Mouse (Mus musculus): ENCODE data around the gene Slc12a3. TPM values are rescaled to one million over a fixed set of nuclear protein-coding genes. Genes with fewer than 3 reads are reported as not detected.

Slc12a3 gene
- total and polyA plus RNA-seq, 3 experiments: not detected

GRCm38 (mm10) chr8:94314069-94314468 lies 14.9 kb upstream of the Slc12a3 start:
- TF ChIP-seq UBTF (IDR thresholded peaks at IDR 0.05; ENCODE audit: borderline replicate concordance, insufficient read depth, low read depth, low read length): no peak
- TF ChIP-seq EP300 (IDR thresholded peaks at IDR 0.05; ENCODE audit: low read depth in 1 of 2, low read length in 2 of 2): no peak
- TF ChIP-seq ETS1 (IDR thresholded peaks at IDR 0.05; ENCODE audit: low read depth, low read length): no peak
- TF ChIP-seq POLR2AphosphoS5 (IDR thresholded peaks at IDR 0.05; ENCODE audit: borderline replicate concordance, low read depth, low read length): no peak
- TF ChIP-seq ZKSCAN1 (IDR thresholded peaks at IDR 0.05; ENCODE audit: low read depth, low read length): no peak
- no peak for TF ChIP-seq USF1 (IDR thresholded peaks at IDR 0.05; ENCODE audit: low read depth, low read length)
- no peak for TF ChIP-seq KAT2A (conservative IDR thresholded peaks at IDR 0.05; ENCODE audit: low read depth, low read length)
- TF ChIP-seq NELFE (IDR thresholded peaks at IDR 0.05; ENCODE audit: low read depth, low read length): no peak
- TF ChIP-seq NRF1 (IDR thresholded peaks at IDR 0.05; ENCODE audit: insufficient read depth, low read depth, low read length, poor library complexity, severe bottlenecking): no peak
- TF ChIP-seq TCF12 (IDR thresholded peaks at IDR 0.05; ENCODE audit: low read depth, low read length): no peak
- TF ChIP-seq ZMIZ1 (IDR thresholded peaks at IDR 0.05; ENCODE audit: low read depth, low read length): no peak
- TF ChIP-seq SIN3A (IDR thresholded peaks at IDR 0.05; ENCODE audit: low read length): no peak
- Histone ChIP-seq H3K36me3 (ENCODE audit: control insufficient read depth in 1 of 2, insufficient read depth in 2 of 2, low read length in 2 of 2) (peaks cover 0 to 6% of the 10 kb centered on the region in 2 experiments; a peak in 2 of 4 replicates), H3K9ac (ENCODE audit: control insufficient read depth, low read depth, low read length, poor library complexity, severe bottlenecking) (no peak overlapping the region), H3K27me3 (ENCODE audit: control insufficient read depth in 1 of 2, insufficient read depth in 2 of 2, low read length in 2 of 2) (no peaks in the 10 kb centered on the region), H3K27ac (ENCODE audit: control insufficient read depth, low read depth, low read length) (no peak overlapping the region), H3K9me3 (replicated peaks; ENCODE audit: insufficient read depth, low read length) (no peaks in the 10 kb centered on the region), H3K79me2 (ENCODE audit: control insufficient read depth, insufficient read depth, low read length, poor library complexity) (no peaks in the 10 kb centered on the region), H3K4me1 (ENCODE audit: control insufficient read depth in 1 of 2, insufficient read depth in 2 of 2, low read length in 2 of 2) (no peaks in the 10 kb centered on the region), H3K4me3 (ENCODE audit: control insufficient read depth in 1 of 2, insufficient read depth in 1 of 2, low read depth in 2 of 2, low read length in 2 of 2) (no peak overlapping the region)
- DNase-seq (ENCODE audit: low read depth, low spot score): no peak

GRCm38 (mm10) chr8:94317249-94317648 lies 11.8 kb upstream of the Slc12a3 start:
- no peak overlapping the region for H3K27ac ChIP-seq (ENCODE audit: control insufficient read depth, low read depth, low read length)
- H3K4me3 ChIP-seq (ENCODE audit: control insufficient read depth in 1 of 2, insufficient read depth in 1 of 2, low read depth in 2 of 2, low read length in 2 of 2): no peak overlapping the region
- no peaks in the 10 kb centered on the region for H3K27me3 ChIP-seq (ENCODE audit: control insufficient read depth in 1 of 2, insufficient read depth in 2 of 2, low read length in 2 of 2)
- no peak for DNase-seq (ENCODE audit: low read depth, low spot score)
- H3K36me3 ChIP-seq (ENCODE audit: control insufficient read depth in 1 of 2, insufficient read depth in 2 of 2, low read length in 2 of 2): peaks cover 0 to 3% of the 10 kb centered on the region in 2 experiments; a peak in 2 of 4 replicates
- H3K9ac ChIP-seq (ENCODE audit: control insufficient read depth, low read depth, low read length, poor library complexity, severe bottlenecking): no peak overlapping the region
- TF ChIP-seq USF2 (IDR thresholded peaks at IDR 0.05; ENCODE audit: borderline replicate concordance in 1 of 2, insufficient read depth in 1 of 2, low read depth in 1 of 2, low read length in 2 of 2): no peak
- TF ChIP-seq JUND (IDR thresholded peaks at IDR 0.05; ENCODE audit: low read depth, low read length): no peak
- TF ChIP-seq MEF2A (IDR thresholded peaks at IDR 0.05; ENCODE audit: extremely low read depth, insufficient replicate concordance, low read depth, low read length, poor library complexity, severe bottlenecking): no peak
- no peak for TF ChIP-seq KAT2A (conservative IDR thresholded peaks at IDR 0.05; ENCODE audit: low read depth, low read length)
- TF ChIP-seq GATA1 (IDR thresholded peaks at IDR 0.05; ENCODE audit: low read depth, low read length): no peak
- TF ChIP-seq CHD2 (IDR thresholded peaks at IDR 0.05; ENCODE audit: low read length): no peak
- TF ChIP-seq E2F4 (IDR thresholded peaks at IDR 0.05; ENCODE audit: borderline replicate concordance, low read depth, low read length): no peak
- TF ChIP-seq EP300 (IDR thresholded peaks at IDR 0.05; ENCODE audit: low read depth in 1 of 2, low read length in 2 of 2): no peak
- no peak for TF ChIP-seq MYC (IDR thresholded peaks at IDR 0.05; ENCODE audit: low read depth, low read length)
- H3K4me1 ChIP-seq (ENCODE audit: control insufficient read depth in 1 of 2, insufficient read depth in 2 of 2, low read length in 2 of 2): no peaks in the 10 kb centered on the region
- no peaks in the 10 kb centered on the region for H3K79me2 ChIP-seq (ENCODE audit: control insufficient read depth, insufficient read depth, low read length, poor library complexity)
- no peaks in the 10 kb centered on the region for H3K9me3 ChIP-seq (replicated peaks; ENCODE audit: insufficient read depth, low read length)
